Mouse (Mus musculus): ENCODE measurements around the gene Htra2.

The Htra2 gene

GRCm38 (mm10) chr6:83031921-83032590 lies 23.0 kb downstream of the Htra2 start:
- no peak for DNase-seq (ENCODE audit: low spot score)

- no peak for DNase-seq (ENCODE audit: low spot score)
Measured at GRCm38 (mm10) chr6:83031111-83031510, 24.0 kb downstream of the Htra2 start.

- DNase-seq (ENCODE audit: low spot score), result no peak
Measured at GRCm38 (mm10) chr6:83029777-83030176, 25.3 kb downstream of the Htra2 start.

- no peak for DNase-seq (ENCODE audit: low spot score)
Measured at GRCm38 (mm10) chr6:83027706-83028105, 27.4 kb downstream of the Htra2 start.

- no peak for DNase-seq (ENCODE audit: low spot score)
Measured at GRCm38 (mm10) chr6:83027293-83027692, 27.8 kb downstream of the Htra2 start.

GRCm38 (mm10) chr6:83025221-83025620 lies 29.9 kb downstream of the Htra2 start:
- DNase-seq (ENCODE audit: low spot score), result no peak

- DNase-seq (ENCODE audit: low spot score), result no peak
Measured at GRCm38 (mm10) chr6:83024421-83024820, 30.7 kb downstream of the Htra2 start.

GRCm38 (mm10) chr6:83023786-83024185 lies 31.3 kb downstream of the Htra2 start:
- DNase-seq (ENCODE audit: low spot score), result no peak

GRCm38 (mm10) chr6:83023008-83023407 lies 32.1 kb downstream of the Htra2 start:
- DNase-seq (ENCODE audit: low spot score), result no peak

- DNase-seq (ENCODE audit: low spot score), result no peak
Measured at GRCm38 (mm10) chr6:83020836-83021593, 34.1 kb downstream of the Htra2 start.

GRCm38 (mm10) chr6:83020121-83020520 lies 35.0 kb downstream of the Htra2 start:
- no peak for DNase-seq (ENCODE audit: low spot score)

- no peak for DNase-seq (ENCODE audit: low spot score)
Measured at GRCm38 (mm10) chr6:83019044-83019443, 36.0 kb downstream of the Htra2 start.

- peak; percentile 53 for DNase-seq (ENCODE audit: low spot score)
Measured at GRCm38 (mm10) chr6:83017190-83017589, 37.9 kb downstream of the Htra2 start.

GRCm38 (mm10) chr6:83015749-83016148 lies 39.3 kb downstream of the Htra2 start:
- DNase-seq (ENCODE audit: low spot score), result no peak

GRCm38 (mm10) chr6:83014482-83015466 lies 40.3 kb downstream of the Htra2 start:
- peak; percentile 47 for DNase-seq (ENCODE audit: low spot score)

GRCm38 (mm10) chr6:83013444-83013843 lies 41.6 kb downstream of the Htra2 start:
- no peak for DNase-seq (ENCODE audit: low spot score)

- DNase-seq (ENCODE audit: low spot score), result no peak
Measured at GRCm38 (mm10) chr6:83011756-83012155, 43.3 kb downstream of the Htra2 start.

GRCm38 (mm10) chr6:83011255-83011654 lies 43.8 kb downstream of the Htra2 start:
- DNase-seq (ENCODE audit: low spot score), result no peak

- DNase-seq (ENCODE audit: low spot score), result no peak
Measured at GRCm38 (mm10) chr6:83010010-83010409, 45.1 kb downstream of the Htra2 start.

- DNase-seq (ENCODE audit: low spot score), result no peak
Measured at GRCm38 (mm10) chr6:83008659-83009058, 46.4 kb downstream of the Htra2 start.

- no peak for DNase-seq (ENCODE audit: low spot score)
Measured at GRCm38 (mm10) chr6:83006114-83006513, 49.0 kb downstream of the Htra2 start.

GRCm38 (mm10) chr6:83005444-83006011 lies 49.5 kb downstream of the Htra2 start:
- no peak for DNase-seq (ENCODE audit: low spot score)
